Mouse (Mus musculus): ENCODE measurements at regions not wholly inside any gene's neighbourhood (a gene's known extent, or its start where the extent isn't known, plus 50 kb on each side); places are given as distances from the start of the nearest gene placed in this dataset.

GRCm38 (mm10) chrX:42431851-42432635, 57.4 kb upstream of the Tex13c2 start:
- peak in 1 of 2 experiments; percentile 3 for DNase-seq
